In the genomic region with DNA sequence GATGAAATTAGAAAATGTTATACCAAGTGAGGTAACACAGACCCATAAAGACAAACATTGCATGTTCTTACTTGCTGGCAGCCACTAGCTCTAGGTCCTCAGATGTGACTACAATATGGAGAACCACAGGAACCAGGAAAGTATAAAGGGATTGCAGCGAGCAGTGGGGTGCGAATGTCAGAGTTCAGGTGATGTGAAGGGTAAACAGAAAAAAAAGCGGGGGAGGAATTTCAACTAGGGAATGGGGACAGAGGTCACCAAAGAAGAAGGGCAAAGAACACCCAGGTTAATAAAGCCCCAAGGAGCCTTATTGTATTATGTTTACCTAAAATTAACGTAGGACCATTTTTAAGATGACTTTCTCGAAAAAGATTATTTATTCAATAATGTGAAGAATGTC, we compare ENCODE assay signal across 16 mouse cellular contexts. TPM values are rescaled to one million over a fixed set of nuclear protein-coding genes. Genes with fewer than 3 reads are reported as not detected.
"Had no signal": no experiment of that assay in that cellular context is flagged by ENCODE, and none has a peak within 500 bp of the region (broad histone marks: within the 10 kb centered on the region; RNA-seq: fewer than 3 reads in every experiment).

No protein-coding gene starts in this region.

- H3K9me3 ChIP-seq: limb, embryonic 12.5 days; limb, embryonic 15.5 days had no signal

- H3K4me3 ChIP-seq: limb, embryonic 12.5 days; limb, embryonic 15.5 days had no signal

- H3K4me1 ChIP-seq: limb, embryonic 12.5 days; limb, embryonic 15.5 days had no signal

- H3K9ac ChIP-seq: hindbrain, embryonic 14.5 days; limb, embryonic 12.5 days; limb, embryonic 15.5 days had no signal

- H3K27ac ChIP-seq: hindbrain, embryonic 14.5 days; hindbrain, postnatal 0 days; kidney, postnatal 0 days; limb, embryonic 12.5 days; limb, embryonic 15.5 days had no signal

- DNase-seq: left cerebral cortex, postnatal 4 days; lung, adult 2 months; lung, postnatal 14 days; lung, postnatal 4 days; midbrain, embryonic 14.5 days; thymus, adult 18-20 months; thymus, postnatal 4 days had no signal

- H3K4me2 ChIP-seq: hindbrain, embryonic 14.5 days; limb, embryonic 12.5 days; limb, embryonic 15.5 days; midbrain, embryonic 11.5 days had no signal

- H3K36me3 ChIP-seq: limb, embryonic 12.5 days; limb, embryonic 15.5 days had no signal

- ATAC-seq: hindbrain, postnatal 0 days; inflammation-experienced regulatory T-cells, adult 6 months; intestine, embryonic 16.5 days had no signal

RNA-seq across cellular contexts. Expression of a gene that starts 6.9 kb away (rescaled TPM):
- polyA plus RNA-seq: inflammation-experienced regulatory T-cells, adult 6 months had no signal

RNA-seq across cellular contexts. Expression of a gene that starts 44.8 kb away (rescaled TPM):
- polyA plus RNA-seq: hindbrain, postnatal 0 days; midbrain, postnatal 0 days had no signal
